Mouse (Mus musculus): ENCODE measurements around the gene Kif18b. TPM values are rescaled to one million over a fixed set of nuclear protein-coding genes. Genes with fewer than 3 reads are reported as not detected.

Kif18b gene
- polyA plus RNA-seq, 1 experiment from 2014 or later, result 0.36 TPM

GRCm38 (mm10) chr11:102956962-102957614 lies 32.2 kb upstream of the Kif18b start:
- Histone ChIP-seq H3K36me3 (ENCODE audit: insufficient read depth, low read length) (no peaks in the 10 kb centered on the region), H3K9me3 (ENCODE audit: low read length) (no peaks in the 10 kb centered on the region), H3K4me1 (ENCODE audit: insufficient read depth, low read depth, low read length) (no peaks in the 10 kb centered on the region; the same call in 1 of the 2 replicates), H3K9ac (replicated peaks; ENCODE audit: low read depth) (no peak overlapping the region), H3K4me3 (ENCODE audit: low read depth, low read length) (no peak overlapping the region), H3K27me3 (replicated peaks; ENCODE audit: insufficient read depth, low read length) (peaks cover 6% of the 10 kb centered on the region; the same call in 1 of the 2 replicates), H3K4me2 (replicated peaks; ENCODE audit: low read depth, low read length) (no peak overlapping the region), H3K27ac (ENCODE audit: low read length) (no peak overlapping the region)
- ATAC-seq, result peak; percentile 92
- 23% methylated on average over 16 of the region's 16 CpGs for WGBS
- TF ChIP-seq CTCF (IDR thresholded peaks at IDR 0.05) (no peak), EP300 (IDR thresholded peaks at IDR 0.05) (no peak)
- peak; percentile 80 for DNase-seq (ENCODE audit: low spot score)

GRCm38 (mm10) chr11:102952922-102953321 lies 28.0 kb upstream of the Kif18b start:
- DNase-seq (ENCODE audit: low spot score) (no peak), ATAC-seq (no peak)
- Histone ChIP-seq H3K4me2 (replicated peaks; ENCODE audit: low read depth, low read length) (no peak overlapping the region), H3K4me1 (ENCODE audit: insufficient read depth, low read depth, low read length) (no peaks in the 10 kb centered on the region; the same call in 1 of the 2 replicates), H3K9ac (replicated peaks; ENCODE audit: low read depth) (no peak overlapping the region), H3K36me3 (ENCODE audit: insufficient read depth, low read length) (no peaks in the 10 kb centered on the region), H3K27me3 (replicated peaks; ENCODE audit: insufficient read depth, low read length) (peaks cover 29% of the 10 kb centered on the region), H3K4me3 (ENCODE audit: low read depth, low read length) (no peak overlapping the region), H3K9me3 (ENCODE audit: low read length) (no peaks in the 10 kb centered on the region), H3K27ac (ENCODE audit: low read length) (no peak overlapping the region)
- WGBS, result 39% methylated on average over 6 of the region's 6 CpGs
- TF ChIP-seq CTCF (IDR thresholded peaks at IDR 0.05) (no peak), EP300 (IDR thresholded peaks at IDR 0.05) (no peak)

- no peaks in the 10 kb centered on the region for H3K9me3 ChIP-seq (ENCODE audit: low read length)
- H3K27ac ChIP-seq (ENCODE audit: low read length), result no peak overlapping the region
- H3K4me2 ChIP-seq (replicated peaks; ENCODE audit: low read depth, low read length), result peak overlapping the region; percentile 79
- H3K36me3 ChIP-seq (ENCODE audit: insufficient read depth, low read length), result no peaks in the 10 kb centered on the region
- WGBS, result 4% methylated on average over 49 of the region's 51 CpGs
- H3K4me3 ChIP-seq (ENCODE audit: low read depth, low read length), result peak overlapping the region; percentile 43
- ATAC-seq (peak; percentile 33; the same call in 1 of the 2 replicates), DNase-seq (ENCODE audit: low spot score) (peak; percentile 49)
- no peak overlapping the region for H3K9ac ChIP-seq (replicated peaks; ENCODE audit: low read depth)
- TF ChIP-seq EP300 (IDR thresholded peaks at IDR 0.05), result no peak
- no peak for TF ChIP-seq CTCF (IDR thresholded peaks at IDR 0.05)
- peaks cover 60% of the 10 kb centered on the region for H3K27me3 ChIP-seq (replicated peaks; ENCODE audit: insufficient read depth, low read length)
- peaks cover 6% of the 10 kb centered on the region for H3K4me1 ChIP-seq (ENCODE audit: insufficient read depth, low read depth, low read length)
Observed at GRCm38 (mm10) chr11:102948043-102948961, 23.4 kb upstream of the Kif18b start.

GRCm38 (mm10) chr11:102946992-102947343 lies 22.0 kb upstream of the Kif18b start:
- Histone ChIP-seq H3K27ac (ENCODE audit: low read length) (no peak overlapping the region), H3K9ac (replicated peaks; ENCODE audit: low read depth) (no peak overlapping the region), H3K36me3 (ENCODE audit: insufficient read depth, low read length) (no peaks in the 10 kb centered on the region), H3K4me3 (ENCODE audit: low read depth, low read length) (peak overlapping the region; percentile 31), H3K4me1 (ENCODE audit: insufficient read depth, low read depth, low read length) (peaks cover 6% of the 10 kb centered on the region), H3K4me2 (replicated peaks; ENCODE audit: low read depth, low read length) (peak overlapping the region; percentile 54), H3K27me3 (replicated peaks; ENCODE audit: insufficient read depth, low read length) (peaks cover 65% of the 10 kb centered on the region), H3K9me3 (ENCODE audit: low read length) (no peaks in the 10 kb centered on the region)
- TF ChIP-seq CTCF (IDR thresholded peaks at IDR 0.05) (peak; percentile 39), EP300 (IDR thresholded peaks at IDR 0.05) (no peak)
- no peak for ATAC-seq
- 11% methylated on average over 8 of the region's 8 CpGs for WGBS
- DNase-seq (ENCODE audit: low spot score), result no peak

- H3K27me3 ChIP-seq (replicated peaks; ENCODE audit: insufficient read depth, low read length), result peaks cover 60% of the 10 kb centered on the region
- peak within 1 kb of the TSS; percentile 31 for H3K4me3 ChIP-seq (ENCODE audit: low read depth, low read length)
- ATAC-seq, result peak; percentile 96
Observed at GRCm38 (mm10) chr11:102946265-102946991, 21.5 kb upstream of the Kif18b start, which contains the start of gene C1ql1. C1ql1 (minus strand) TSS chr11:102946688.

More at GRCm38 (mm10) chr11:102946265-102946991, 21.5 kb upstream of the Kif18b start, which contains the start of gene C1ql1:
- peak within 1 kb of the TSS; percentile 54 for H3K4me2 ChIP-seq (replicated peaks; ENCODE audit: low read depth, low read length)
- no peak within 1 kb of the TSS for H3K27ac ChIP-seq (ENCODE audit: low read length)
- H3K36me3 ChIP-seq (ENCODE audit: insufficient read depth, low read length), result no peaks in the 10 kb centered on the region
- no peaks in the 10 kb centered on the region for H3K9me3 ChIP-seq (ENCODE audit: low read length)
- H3K4me1 ChIP-seq (ENCODE audit: insufficient read depth, low read depth, low read length), result peaks cover 6% of the 10 kb centered on the region
- 2% methylated on average over 36 of the region's 87 CpGs for whole genome bisulfite sequencing
- TF ChIP-seq CTCF (IDR thresholded peaks at IDR 0.05) (no peak), EP300 (IDR thresholded peaks at IDR 0.05) (no peak)
- no peak within 1 kb of the TSS for H3K9ac ChIP-seq (replicated peaks; ENCODE audit: low read depth)
- DNase-seq (ENCODE audit: low spot score), result peak; percentile 94

Data from lung, postnatal 0 days (tissue).